Mouse (Mus musculus): ENCODE data around the gene Rab4a. TPM values are rescaled to one million over a fixed set of nuclear protein-coding genes. Genes with fewer than 3 reads are reported as not detected.
A peak's percentile ranks its signal among the peaks of the same experiment; 100 is the strongest.

The Rab4a gene
- total and polyA plus RNA-seq, 3 experiments, result 7.7 to 10.6 (median 8.4) TPM

- no peaks in the 10 kb centered on the region for H3K36me3 ChIP-seq (ENCODE audit: control insufficient read depth, insufficient read depth, low read length)
- H3K4me3 ChIP-seq, result no peak overlapping the region
These were observed 76.6 kb downstream of the Rab4a start for GRCm38 (mm10) chr8:123882412-123882811.

GRCm38 (mm10) chr8:123883094-123883493, 77.3 kb downstream of the Rab4a start:
- Histone ChIP-seq H3K4me3 (no peak overlapping the region), H3K79me2 (replicated peaks; ENCODE audit: control insufficient read depth, insufficient read depth, low read length) (no peaks in the 10 kb centered on the region), H3K4me1 (ENCODE audit: control insufficient read depth, insufficient read depth, low read length) (no peaks in the 10 kb centered on the region), H3K36me3 (ENCODE audit: control insufficient read depth, insufficient read depth, low read length) (no peaks in the 10 kb centered on the region), H3K27me3 (ENCODE audit: control insufficient read depth, insufficient read depth, low read length) (no peaks in the 10 kb centered on the region), H3K9ac (ENCODE audit: low read depth, low read length) (no peak overlapping the region), H3K27ac (no peak overlapping the region)
- peak in 1 of 2 experiments; percentile 32 for DNase-seq
- intact Hi-C loops (cut with DNase I), result no loop called here
- 63% methylated on average over 4 of the region's 4 CpGs for WGBS
- TF ChIP-seq CTCF (IDR thresholded peaks at IDR 0.05) (no peak), POLR2A (IDR thresholded peaks at IDR 0.05; ENCODE audit: insufficient read depth, low read depth, low read length) (no peak), EP300 (IDR thresholded peaks at IDR 0.05; ENCODE audit: insufficient read depth, low read depth, low read length) (no peak)

More at GRCm38 (mm10) chr8:123882412-123882811, 76.6 kb downstream of the Rab4a start:
- WGBS, result 48% methylated on average over 2 of the region's 2 CpGs
- TF ChIP-seq EP300 (IDR thresholded peaks at IDR 0.05; ENCODE audit: insufficient read depth, low read depth, low read length), result no peak
- TF ChIP-seq CTCF (IDR thresholded peaks at IDR 0.05), result no peak
- no peak for TF ChIP-seq POLR2A (IDR thresholded peaks at IDR 0.05; ENCODE audit: insufficient read depth, low read depth, low read length)
- H3K27ac ChIP-seq, result no peak overlapping the region
- no peaks in the 10 kb centered on the region for H3K27me3 ChIP-seq (ENCODE audit: control insufficient read depth, insufficient read depth, low read length)
- no peak overlapping the region for H3K9ac ChIP-seq (ENCODE audit: low read depth, low read length)
- no peaks in the 10 kb centered on the region for H3K79me2 ChIP-seq (replicated peaks; ENCODE audit: control insufficient read depth, insufficient read depth, low read length)
- no peak for DNase-seq
- intact Hi-C loops (cut with DNase I), result no loop called here
- H3K4me1 ChIP-seq (ENCODE audit: control insufficient read depth, insufficient read depth, low read length), result no peaks in the 10 kb centered on the region

Other genes with a start within 250 kb of the Rab4a start
- 1 to 10 TPM; 5.5 to 5.8 TPM for gene Rhou, start 152.1 kb upstream of the Rab4a start, total RNA-seq (2021)
- 4.1 and 5.1 TPM in 2 replicates for gene Rhou, start 152.1 kb upstream of the Rab4a start, polyA plus RNA-seq (2012; rRNA removed)
- gene Ccsap, start 54.2 kb downstream of the Rab4a start, total RNA-seq (2021), result under 1 TPM; 0.68 to 0.81 TPM
- 0.18 and 0.70 TPM in 2 replicates for gene Ccsap, start 54.2 kb downstream of the Rab4a start, polyA plus RNA-seq (2012; rRNA removed)
- gene Acta1, start 88.8 kb downstream of the Rab4a start, total RNA-seq (2021), result 100 to 1,000 TPM; 229 to 294 TPM
- 1,051 and 1,757 TPM in 2 replicates for gene Acta1, start 88.8 kb downstream of the Rab4a start, polyA plus RNA-seq (2012; rRNA removed)
- gene Nup133, start 143.3 kb downstream of the Rab4a start, total RNA-seq (2021), result 10 to 100 TPM in 1 of 2 experiments, 1 to 10 TPM in 1; 9.9 to 10.8 TPM
- gene Nup133, start 143.3 kb downstream of the Rab4a start, polyA plus RNA-seq (2012; rRNA removed), result 7.2 and 12.3 TPM in 2 replicates
- gene Abcb10, start 177.1 kb downstream of the Rab4a start, total RNA-seq (2021), result 10 to 100 TPM; 40.2 to 44.2 TPM
- gene Abcb10, start 177.1 kb downstream of the Rab4a start, polyA plus RNA-seq (2012; rRNA removed), result 19.1 and 27.6 TPM in 2 replicates
- gene Taf5l, start 215.4 kb downstream of the Rab4a start, total RNA-seq (2021), result 10 to 100 TPM; 12.0 to 13.2 TPM
- gene Taf5l, start 215.4 kb downstream of the Rab4a start, polyA plus RNA-seq (2012; rRNA removed), result 17.7 and 23.5 TPM in 2 replicates
- 1 to 10 TPM; 6.2 to 6.3 TPM for gene Urb2, start 215.5 kb downstream of the Rab4a start, total RNA-seq (2021)
- 2.6 and 3.5 TPM in 2 replicates for gene Urb2, start 215.5 kb downstream of the Rab4a start, polyA plus RNA-seq (2012; rRNA removed)